Mouse (Mus musculus): ENCODE data around the gene Gm44965.

GRCm38 (mm10) chr6:48555104-48555890 lies 38.4 kb upstream of the Gm44965 start:
- TF ChIP-seq CTCF (IDR thresholded peaks at IDR 0.05; ENCODE audit: insufficient read depth, low read length) (no peak), POLR2A (IDR thresholded peaks at IDR 0.05; ENCODE audit: borderline replicate concordance, extremely low read depth, low read depth, low read length) (peak; percentile 34; the same call in 1 of the 2 replicates)
